Mouse (Mus musculus) C2C12 (cell line): ENCODE results near the gene Nav2.

ENCODE experiments used
- CTCF ChIP-seq: IDR thresholded peaks from one replicate; pipeline ENCODE4 v1.5.1; 2011; ENCODE audit not compliant: control insufficient read depth, insufficient read depth, insufficient read length
- MYOG ChIP-seq: IDR thresholded peaks from one replicate; pipeline ENCODE4 v1.6.1; 2011; ENCODE audit not compliant: control insufficient read depth, insufficient read length; ENCODE audit errors: extremely low read depth
- USF1 ChIP-seq: IDR thresholded peaks from one replicate; pipeline ENCODE4 v1.6.1; 2011; ENCODE audit warnings: low read depth, mild to moderate bottlenecking, control low read depth, moderate library complexity

GRCm38 (mm10) chr7:49513763-49514437, 605.4 kb downstream of the Nav2 start:
- no peak for TF ChIP-seq CTCF
- TF ChIP-seq MYOG = no peak
- TF ChIP-seq USF1 = no peak
